Mouse (Mus musculus): ENCODE measurements around the gene Eno3. TPM values are rescaled to one million over a fixed set of nuclear protein-coding genes. Genes with fewer than 3 reads are reported as not detected.

The Eno3 gene
- polyA plus RNA-seq, 1 experiment from 2014 or later: 8.3 TPM

GRCm38 (mm10) chr11:70668771-70669505 lies 11.9 kb downstream of the Eno3 start, which contains the start of gene Spag7:
Gene Spag7 (minus strand): TSS chr11:70669416.
- Histone ChIP-seq H3K36me3 (ENCODE audit: control insufficient read depth, insufficient read depth, low read length) (peaks cover 25% of the 10 kb centered on the region), H3K4me1 (ENCODE audit: control insufficient read depth, insufficient read depth, low read length) (peaks cover 14% of the 10 kb centered on the region), H3K4me2 (ENCODE audit: low read depth, low read length) (peak within 1 kb of the TSS; percentile 88), H3K9ac (replicated peaks; ENCODE audit: low read depth, low read length) (peak within 1 kb of the TSS; percentile 64), H3K4me3 (ENCODE audit: low read depth, low read length) (peak within 1 kb of the TSS; percentile 64), H3K9me3 (ENCODE audit: control insufficient read depth, low read length) (no peaks in the 10 kb centered on the region), H3K27me3 (ENCODE audit: control insufficient read depth, insufficient read depth, low read length) (no peaks in the 10 kb centered on the region), H3K27ac (ENCODE audit: low read depth, low read length) (peak within 1 kb of the TSS; percentile 93)
- WGBS: under 1% methylated on average over 44 of the region's 44 CpGs
- peak; percentile 96 for ATAC-seq (ENCODE audit: low read depth)

GRCm38 (mm10) chr11:70669582-70670345 lies 12.8 kb downstream of the Eno3 start:
- peak overlapping the region; percentile 93 for H3K27ac ChIP-seq (ENCODE audit: low read depth, low read length)
- H3K27me3 ChIP-seq (ENCODE audit: control insufficient read depth, insufficient read depth, low read length): no peaks in the 10 kb centered on the region
- peak overlapping the region; percentile 64 for H3K9ac ChIP-seq (replicated peaks; ENCODE audit: low read depth, low read length)
- WGBS: under 1% methylated on average over 31 of the region's 31 CpGs
- peaks cover 14% of the 10 kb centered on the region for H3K4me1 ChIP-seq (ENCODE audit: control insufficient read depth, insufficient read depth, low read length)
- H3K9me3 ChIP-seq (ENCODE audit: control insufficient read depth, low read length): no peaks in the 10 kb centered on the region
- ATAC-seq (ENCODE audit: low read depth): peak; percentile 39
- peak overlapping the region; percentile 64 for H3K4me3 ChIP-seq (ENCODE audit: low read depth, low read length)
- H3K36me3 ChIP-seq (ENCODE audit: control insufficient read depth, insufficient read depth, low read length): peaks cover 26% of the 10 kb centered on the region
- peak overlapping the region; percentile 61 for H3K4me2 ChIP-seq (ENCODE audit: low read depth, low read length)

DNA sequence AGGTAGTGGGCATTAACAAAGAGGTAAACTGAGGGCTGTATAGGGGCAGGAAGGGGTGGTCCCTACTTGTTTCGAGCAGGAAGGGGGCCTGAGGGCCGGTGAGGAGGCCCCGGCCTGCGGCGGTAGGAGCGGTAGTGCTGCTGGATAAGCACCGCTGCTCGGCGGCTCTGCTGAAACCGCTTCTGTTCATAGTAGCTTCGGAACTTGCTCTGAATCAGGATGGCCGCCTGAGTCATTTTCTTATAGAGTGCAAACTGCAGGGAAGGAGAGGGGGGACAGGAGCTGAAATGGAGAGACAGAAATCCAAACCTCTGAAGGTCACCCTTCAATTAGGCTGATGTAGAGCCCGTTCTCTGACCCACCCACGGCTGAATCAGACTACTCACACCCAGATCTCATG lies 13.5 kb downstream of the Eno3 start:
- peaks cover 14% of the 10 kb centered on the region for H3K4me1 ChIP-seq (ENCODE audit: control insufficient read depth, insufficient read depth, low read length)
- H3K4me3 ChIP-seq (ENCODE audit: low read depth, low read length): peak overlapping the region; percentile 64
- no peaks in the 10 kb centered on the region for H3K9me3 ChIP-seq (ENCODE audit: control insufficient read depth, low read length)
- WGBS: 44% methylated on average over 14 of the region's 14 CpGs
- H3K9ac ChIP-seq (replicated peaks; ENCODE audit: low read depth, low read length): peak overlapping the region; percentile 64
- no peaks in the 10 kb centered on the region for H3K27me3 ChIP-seq (ENCODE audit: control insufficient read depth, insufficient read depth, low read length)
- peak overlapping the region; percentile 93 for H3K27ac ChIP-seq (ENCODE audit: low read depth, low read length)
- no peak for ATAC-seq (ENCODE audit: low read depth)
- H3K4me2 ChIP-seq (ENCODE audit: low read depth, low read length): peak overlapping the region; percentile 61
- peaks cover 24% of the 10 kb centered on the region; the same call in 1 of the 2 replicates for H3K36me3 ChIP-seq (ENCODE audit: control insufficient read depth, insufficient read depth, low read length)

DNA sequence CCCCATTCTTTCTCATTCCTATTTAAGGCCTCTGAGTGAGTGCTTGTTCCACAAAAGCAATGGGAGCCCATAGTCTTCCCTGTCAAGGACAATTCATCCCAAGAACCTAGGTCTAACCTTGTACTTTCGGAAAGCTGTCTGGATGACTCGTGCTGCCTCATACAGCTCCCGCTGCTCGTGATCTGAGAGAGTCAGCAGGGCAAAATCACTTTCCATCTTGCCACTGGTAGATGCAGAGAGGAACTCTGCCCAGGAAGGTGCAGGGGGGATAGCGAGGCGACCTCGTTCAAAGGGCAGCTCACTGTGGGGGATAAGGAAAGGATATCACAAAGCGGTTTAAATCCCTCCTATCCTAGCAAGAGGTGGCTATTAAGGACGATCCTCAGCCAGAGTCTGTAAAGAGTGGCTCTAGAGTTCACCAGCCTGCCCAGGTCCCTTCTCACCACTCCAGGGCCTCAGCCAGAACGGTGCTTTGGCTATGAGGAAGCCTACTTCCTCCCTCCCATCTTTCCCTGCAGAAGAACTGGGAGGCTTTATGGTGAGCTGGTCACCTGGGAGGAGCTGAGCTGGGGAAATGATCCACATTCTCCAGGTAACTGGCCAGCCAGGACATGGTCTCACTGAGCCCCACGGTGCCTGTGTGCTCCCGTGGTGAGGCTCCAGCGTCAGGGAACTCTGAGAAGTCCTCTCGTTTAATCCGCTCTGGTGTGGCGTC lies 14.5 kb downstream of the Eno3 start:
- Histone ChIP-seq H3K27me3 (ENCODE audit: control insufficient read depth, insufficient read depth, low read length) (no peaks in the 10 kb centered on the region), H3K4me1 (ENCODE audit: control insufficient read depth, insufficient read depth, low read length) (peaks cover 14% of the 10 kb centered on the region), H3K4me3 (ENCODE audit: low read depth, low read length) (no peak overlapping the region), H3K27ac (ENCODE audit: low read depth, low read length) (no peak overlapping the region), H3K36me3 (ENCODE audit: control insufficient read depth, insufficient read depth, low read length) (peaks cover 23% of the 10 kb centered on the region; the same call in 1 of the 2 replicates), H3K9me3 (ENCODE audit: control insufficient read depth, low read length) (no peaks in the 10 kb centered on the region), H3K4me2 (ENCODE audit: low read depth, low read length) (no peak overlapping the region), H3K9ac (replicated peaks; ENCODE audit: low read depth, low read length) (no peak overlapping the region)
- ATAC-seq (ENCODE audit: low read depth): no peak
- WGBS: 84% methylated on average over 16 of the region's 16 CpGs

- no peaks in the 10 kb centered on the region for H3K27me3 ChIP-seq (ENCODE audit: control insufficient read depth, insufficient read depth, low read length)
- H3K4me1 ChIP-seq (ENCODE audit: control insufficient read depth, insufficient read depth, low read length): peaks cover 6% of the 10 kb centered on the region; the same call in 1 of the 2 replicates
- ATAC-seq (ENCODE audit: low read depth): no peak
- no peak overlapping the region for H3K4me2 ChIP-seq (ENCODE audit: low read depth, low read length)
- H3K4me3 ChIP-seq (ENCODE audit: low read depth, low read length): no peak overlapping the region
- peaks cover 23% of the 10 kb centered on the region; the same call in 1 of the 2 replicates for H3K36me3 ChIP-seq (ENCODE audit: control insufficient read depth, insufficient read depth, low read length)
- H3K9me3 ChIP-seq (ENCODE audit: control insufficient read depth, low read length): no peaks in the 10 kb centered on the region
- H3K27ac ChIP-seq (ENCODE audit: low read depth, low read length): no peak overlapping the region
- H3K9ac ChIP-seq (replicated peaks; ENCODE audit: low read depth, low read length): no peak overlapping the region
- WGBS: 60% methylated on average over 6 of the region's 6 CpGs
These were observed 17.0 kb downstream of the Eno3 start for GRCm38 (mm10) chr11:70674014-70674413.

DNA sequence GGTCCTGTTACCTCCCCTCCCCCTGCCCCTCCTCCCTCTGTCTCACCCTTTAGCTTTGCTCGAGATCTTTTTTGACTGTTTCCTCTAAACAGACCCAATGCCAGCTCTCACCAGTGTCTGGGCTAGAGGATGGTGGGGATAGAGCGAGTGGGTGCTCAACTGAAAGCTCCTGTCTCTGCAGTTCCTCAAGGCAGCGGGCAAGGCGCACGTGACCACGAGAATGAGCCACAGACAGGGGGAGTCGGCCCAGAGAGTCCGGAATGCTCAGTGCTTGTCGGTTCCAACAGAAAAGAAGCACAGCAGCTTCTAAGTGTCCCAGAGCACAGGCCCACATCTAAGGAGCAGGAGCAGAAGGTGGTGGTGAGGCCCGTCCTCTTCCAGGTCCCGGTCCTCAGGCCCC lies 17.5 kb downstream of the Eno3 start:
- Histone ChIP-seq H3K9me3 (ENCODE audit: control insufficient read depth, low read length) (no peaks in the 10 kb centered on the region), H3K27me3 (ENCODE audit: control insufficient read depth, insufficient read depth, low read length) (no peaks in the 10 kb centered on the region), H3K4me3 (ENCODE audit: low read depth, low read length) (no peak overlapping the region), H3K4me2 (ENCODE audit: low read depth, low read length) (no peak overlapping the region), H3K4me1 (ENCODE audit: control insufficient read depth, insufficient read depth, low read length) (peaks cover 6% of the 10 kb centered on the region; the same call in 1 of the 2 replicates), H3K27ac (ENCODE audit: low read depth, low read length) (no peak overlapping the region), H3K36me3 (ENCODE audit: control insufficient read depth, insufficient read depth, low read length) (peaks cover 28% of the 10 kb centered on the region; the same call in 1 of the 2 replicates), H3K9ac (replicated peaks; ENCODE audit: low read depth, low read length) (no peak overlapping the region)
- WGBS: 70% methylated on average over 11 of the region's 11 CpGs
- ATAC-seq (ENCODE audit: low read depth): no peak

- peaks cover 38% of the 10 kb centered on the region for H3K36me3 ChIP-seq (ENCODE audit: control insufficient read depth, insufficient read depth, low read length)
- peaks cover 5% of the 10 kb centered on the region; the same call in 1 of the 2 replicates for H3K4me1 ChIP-seq (ENCODE audit: control insufficient read depth, insufficient read depth, low read length)
- H3K9me3 ChIP-seq (ENCODE audit: control insufficient read depth, low read length): no peaks in the 10 kb centered on the region
- no peaks in the 10 kb centered on the region for H3K27me3 ChIP-seq (ENCODE audit: control insufficient read depth, insufficient read depth, low read length)
- no peak overlapping the region for H3K4me2 ChIP-seq (ENCODE audit: low read depth, low read length)
- H3K9ac ChIP-seq (replicated peaks; ENCODE audit: low read depth, low read length): no peak overlapping the region
- 82% methylated on average over 9 of the region's 9 CpGs for WGBS
- no peak for ATAC-seq (ENCODE audit: low read depth)
- H3K27ac ChIP-seq (ENCODE audit: low read depth, low read length): no peak overlapping the region
- H3K4me3 ChIP-seq (ENCODE audit: low read depth, low read length): no peak overlapping the region
These were observed 21.1 kb downstream of the Eno3 start for GRCm38 (mm10) chr11:70678092-70678491.

- Histone ChIP-seq H3K27ac (ENCODE audit: low read depth, low read length) (no peak overlapping the region), H3K4me3 (ENCODE audit: low read depth, low read length) (no peak overlapping the region), H3K9me3 (ENCODE audit: control insufficient read depth, low read length) (no peaks in the 10 kb centered on the region), H3K9ac (replicated peaks; ENCODE audit: low read depth, low read length) (no peak overlapping the region), H3K27me3 (ENCODE audit: control insufficient read depth, insufficient read depth, low read length) (no peaks in the 10 kb centered on the region), H3K4me2 (ENCODE audit: low read depth, low read length) (no peak overlapping the region), H3K36me3 (ENCODE audit: control insufficient read depth, insufficient read depth, low read length) (peaks cover 43% of the 10 kb centered on the region), H3K4me1 (ENCODE audit: control insufficient read depth, insufficient read depth, low read length) (peaks cover 5% of the 10 kb centered on the region; the same call in 1 of the 2 replicates)
- ATAC-seq (ENCODE audit: low read depth): no peak
- 60% methylated on average over 2 of the region's 2 CpGs for WGBS
These were observed 21.6 kb downstream of the Eno3 start for GRCm38 (mm10) chr11:70678576-70678975.
